Mouse (Mus musculus) liver, embryonic 11.5 days (tissue): ENCODE results near the gene Mkrn1. TPM values are rescaled to one million over a fixed set of nuclear protein-coding genes. Genes with fewer than 3 reads are reported as not detected.
"Not testable (repeated sequence)": the region's sequence is repeated elsewhere in the genome, so short reads cannot be mapped to it uniquely, and the experiment has no call there.

Experiments
- ATAC-seq: fragments of 200-750 bp; cut with Nextera tagmentation; replicated peaks from 2 replicates; pipeline ENCODE4 v1.8.0; 2017; ENCODE audit warnings: moderate number of reproducible peaks, mild to moderate bottlenecking, moderate TSS enrichment, moderate library complexity; ENCODE audit not compliant: low FRiP score
- DNase-seq: peaks from one replicate; pipeline ENCODE4 v3.0.0-alpha.2; 2017; ENCODE audit warnings: low spot score
- H3K27ac ChIP-seq: fragments of 300-500 bp; sonication (generic); 2 replicates; pipeline ENCODE4 v1.5.1; 2014; ENCODE audit warnings: mild to moderate bottlenecking, low read depth, low read length, control low read depth
- H3K27me3 ChIP-seq: fragments of 300-500 bp; sonication (generic); replicated peaks from 2 replicates; pipeline ENCODE4 v1.6.1; 2014; ENCODE audit warnings: low read length, mixed read lengths; ENCODE audit not compliant: control insufficient read depth, insufficient read depth
- H3K36me3 ChIP-seq: fragments of 300-500 bp; sonication (generic); 2 replicates; pipeline ENCODE4 v1.6.1; 2014; ENCODE audit warnings: mild to moderate bottlenecking, low read length, moderate library complexity, mixed read lengths; ENCODE audit not compliant: control insufficient read depth, insufficient read depth
- H3K4me1 ChIP-seq: fragments of 300-500 bp; sonication (generic); replicated peaks from 2 replicates; pipeline ENCODE4 v1.6.1; 2014; ENCODE audit warnings: low read length, mixed read lengths; ENCODE audit not compliant: control insufficient read depth, insufficient read depth
- H3K4me2 ChIP-seq: fragments of 300-500 bp; sonication (generic); 2 replicates; pipeline ENCODE4 v1.6.1; 2014; ENCODE audit warnings: mild to moderate bottlenecking, control low read depth, moderate library complexity
- H3K4me3 ChIP-seq: fragments of 300-500 bp; sonication (generic); 2 replicates; pipeline ENCODE4 v1.5.1; 2014; ENCODE audit warnings: low read depth, low read length, control low read depth
- H3K9ac ChIP-seq: fragments of 300-500 bp; sonication (generic); 2 replicates; pipeline ENCODE4 v1.6.1; 2014; ENCODE audit warnings: low read depth, low read length, control low read depth
- H3K9me3 ChIP-seq: fragments of 300-500 bp; sonication (generic); 2 replicates; pipeline ENCODE4 v1.6.1; 2016; ENCODE audit warnings: low read length, inconsistent platforms, mixed read lengths; ENCODE audit not compliant: control insufficient read depth
- WGBS: fragments of 180-500 bp; shearing (Covaris S2); extraction: QIAGEN DNeasy Blood & Tissue Kit; methylation state at CpG from one replicate; pipeline ENCODE4 v1.1.7; 2014; 5-methylcytosine and 5-hydroxymethylcytosine counted together
- polyA plus RNA-seq: library from polyadenylated mRNA; unstranded; fragments of >200 nt; fragmentation: Nextera tagmentation; extraction: Ambion mirVana; gene quantifications from 2 replicates; pipeline ENCODE4 v1.2.1, GENCODE M21; 2014

Gene Mkrn1
- polyA plus RNA-seq, 1 experiment from 2014 or later = 50.8 TPM

GRCm38 (mm10) chr6:39379224-39379623, 41.0 kb downstream of the Mkrn1 start:
- Histone ChIP-seq H3K4me2 (no peak overlapping the region), H3K9me3 (no peaks in the 10 kb centered on the region), H3K9ac (no peak overlapping the region), H3K36me3 (no peaks in the 10 kb centered on the region), H3K4me3 (no peak overlapping the region), H3K4me1 (peaks cover 8% of the 10 kb centered on the region; the same call in 1 of the 2 replicates), H3K27ac (no peak overlapping the region), H3K27me3 (peaks cover 34% of the 10 kb centered on the region)
- no peak for DNase-seq
- no peak for ATAC-seq
- WGBS = 26% methylated on average over 4 of the region's 4 CpGs

GRCm38 (mm10) chr6:39378161-39378835, 42.0 kb downstream of the Mkrn1 start:
- ATAC-seq = peak; percentile 27; the same call in 1 of the 2 replicates
- not testable (repeated sequence) for H3K36me3 ChIP-seq, H3K9me3 ChIP-seq, H3K4me2 ChIP-seq, H3K27ac ChIP-seq, H3K4me1 ChIP-seq, H3K4me3 ChIP-seq, DNase-seq, H3K9ac ChIP-seq
- WGBS = 72% methylated on average over 13 of the region's 13 CpGs
- peaks cover 29% of the 10 kb centered on the region for H3K27me3 ChIP-seq

GRCm38 (mm10) chr6:39377311-39377827, 42.9 kb downstream of the Mkrn1 start, which contains the start of gene Slc37a3:
TSS of gene Slc37a3 (minus strand) at chr6:39377675.
- Histone ChIP-seq H3K4me2 (peak within 1 kb of the TSS; percentile 78), H3K27me3 (peaks cover 25% of the 10 kb centered on the region), H3K4me3 (peak within 1 kb of the TSS; percentile 83), H3K9ac (peak within 1 kb of the TSS; percentile 82), H3K27ac (peak within 1 kb of the TSS; percentile 13; the same call in 1 of the 2 replicates), H3K9me3 (no peaks in the 10 kb centered on the region), H3K36me3 (no peaks in the 10 kb centered on the region), H3K4me1 (peaks cover 8% of the 10 kb centered on the region; the same call in 1 of the 2 replicates)
- under 1% methylated on average over 43 of the region's 43 CpGs for WGBS
- ATAC-seq = peak; percentile 87
- peak; percentile 82 for DNase-seq

- H3K4me3 ChIP-seq = peak overlapping the region; percentile 83
- no peaks in the 10 kb centered on the region for H3K36me3 ChIP-seq
- DNase-seq = no peak
- peak overlapping the region; percentile 78 for H3K4me2 ChIP-seq
- H3K9me3 ChIP-seq = no peaks in the 10 kb centered on the region
- H3K27ac ChIP-seq = no peak overlapping the region
- WGBS = 24% methylated on average over 9 of the region's 9 CpGs
- peaks cover 8% of the 10 kb centered on the region; the same call in 1 of the 2 replicates for H3K4me1 ChIP-seq
- H3K27me3 ChIP-seq = peaks cover 19% of the 10 kb centered on the region; the same call in 1 of the 2 replicates
- H3K9ac ChIP-seq = peak overlapping the region; percentile 82
- ATAC-seq = no peak
These were observed 43.5 kb downstream of the Mkrn1 start for GRCm38 (mm10) chr6:39376775-39377174.

- no peak overlapping the region for H3K9ac ChIP-seq
- 0 out of 2 replicates have a peak, but pooled peaks cover 2% of the 10 kb centered on the region for H3K27me3 ChIP-seq
- DNase-seq (no peak), ATAC-seq (no peak)
- H3K4me2 ChIP-seq = no peak overlapping the region
- 0 out of 2 replicates have a peak, but pooled peaks cover 2% of the 10 kb centered on the region for H3K4me1 ChIP-seq
- H3K27ac ChIP-seq = no peak overlapping the region
- H3K36me3 ChIP-seq = no peaks in the 10 kb centered on the region
- H3K4me3 ChIP-seq = no peak overlapping the region
- WGBS = 70% methylated on average over 4 of the region's 4 CpGs
- no peaks in the 10 kb centered on the region for H3K9me3 ChIP-seq
These were observed 46.8 kb downstream of the Mkrn1 start for GRCm38 (mm10) chr6:39373301-39373955.

GRCm38 (mm10) chr6:39372727-39373126, 47.5 kb downstream of the Mkrn1 start:
- Histone ChIP-seq H3K9ac (no peak overlapping the region), H3K4me1 (0 out of 2 replicates have a peak, but pooled peaks cover 2% of the 10 kb centered on the region), H3K4me2 (no peak overlapping the region), H3K9me3 (no peaks in the 10 kb centered on the region), H3K27ac (no peak overlapping the region), H3K4me3 (no peak overlapping the region), H3K36me3 (no peaks in the 10 kb centered on the region), H3K27me3 (0 out of 2 replicates have a peak, but pooled peaks cover 2% of the 10 kb centered on the region)
- ATAC-seq = no peak
- DNase-seq = no peak
- WGBS = 21% methylated on average over 7 of the region's 7 CpGs

GRCm38 (mm10) chr6:39372042-39372441, 48.2 kb downstream of the Mkrn1 start:
- H3K4me2 ChIP-seq = no peak overlapping the region
- 0 out of 2 replicates have a peak, but pooled peaks cover 2% of the 10 kb centered on the region for H3K4me1 ChIP-seq
- ATAC-seq (no peak), DNase-seq (no peak)
- 0 out of 2 replicates have a peak, but pooled peaks cover 2% of the 10 kb centered on the region for H3K27me3 ChIP-seq
- H3K9ac ChIP-seq = no peak overlapping the region
- H3K27ac ChIP-seq = no peak overlapping the region
- H3K4me3 ChIP-seq = no peak overlapping the region
- no peaks in the 10 kb centered on the region for H3K9me3 ChIP-seq
- no peaks in the 10 kb centered on the region for H3K36me3 ChIP-seq

- ATAC-seq (no peak), DNase-seq (no peak)
- WGBS = 82% methylated on average over 3 of the region's 3 CpGs
- H3K9ac ChIP-seq = no peak overlapping the region
- H3K27me3 ChIP-seq = 0 out of 2 replicates have a peak, but pooled peaks cover 2% of the 10 kb centered on the region
- H3K4me2 ChIP-seq = no peak overlapping the region
- H3K4me3 ChIP-seq = no peak overlapping the region
- H3K4me1 ChIP-seq = no peaks in the 10 kb centered on the region
- H3K36me3 ChIP-seq = no peaks in the 10 kb centered on the region; the same call in 1 of the 2 replicates
- no peak overlapping the region for H3K27ac ChIP-seq
- H3K9me3 ChIP-seq = no peaks in the 10 kb centered on the region
These were observed 50.6 kb downstream of the Mkrn1 start for GRCm38 (mm10) chr6:39369631-39370030.
